Mouse (Mus musculus): ENCODE measurements around the gene Dazap2. TPM values are rescaled to one million over a fixed set of nuclear protein-coding genes. Genes with fewer than 3 reads are reported as not detected.

Gene Dazap2
- total and polyA plus RNA-seq, 3 experiments = 56.0 to 213 (median 159) TPM

- Histone ChIP-seq H3K9me3 (replicated peaks; ENCODE audit: low read length) (no peaks in the 10 kb centered on the region), H3K4me1 (ENCODE audit: control insufficient read depth in 1 of 2, insufficient read depth in 2 of 2) (no peaks in the 10 kb centered on the region), H3K27ac (ENCODE audit: insufficient read depth, low read depth) (no peak overlapping the region), H3K79me2 (replicated peaks; ENCODE audit: control insufficient read depth, extremely low read depth, insufficient read depth, poor library complexity, severe bottlenecking) (no peaks in the 10 kb centered on the region), H3K27me3 (replicated peaks) (no peaks in the 10 kb centered on the region), H3K9ac (ENCODE audit: insufficient read depth, low read depth) (no peak overlapping the region), H3K4me3 (replicated peaks in 1 of 3; ENCODE audit: low read depth in 2 of 3, low read length in 2 of 3, poor library complexity in 1 of 3) (no peak overlapping the region), H3K36me3 (replicated peaks in 1 of 2; ENCODE audit: control insufficient read depth in 1 of 2, insufficient read depth in 1 of 2, low read length in 1 of 2) (peaks cover 15 to 32% of the 10 kb centered on the region in 2 experiments), H3K4me2 (ENCODE audit: insufficient read depth, low read depth, poor library complexity, severe bottlenecking) (no peak overlapping the region)
- in situ Hi-C loops (cut with MboI; ENCODE audit: low pct_ligation_motif_present, low pct_unique_long_range_greater_than_20kb, low sequenced_read_pairs) = no loop called here
- TF ChIP-seq MAX (IDR thresholded peaks at IDR 0.05; ENCODE audit: low read length) = no peak
- no peak for TF ChIP-seq MYC (IDR thresholded peaks at IDR 0.05; ENCODE audit: low read depth, low read length)
- no peak for DNase-seq (ENCODE audit: extremely low read depth)
- dilution Hi-C loops (cut with MboI; ENCODE audit: extremely low pct_ligation_motif_present, extremely low pct_unique_long_range_greater_than_20kb, low sequenced_read_pairs) = no loop called here
These were observed 29.2 kb upstream of the Dazap2 start for GRCm38 (mm10) chr15:100585931-100586330.

GRCm38 (mm10) chr15:100587166-100587565, 28.0 kb upstream of the Dazap2 start:
- H3K4me3 ChIP-seq (replicated peaks in 1 of 3; ENCODE audit: low read depth in 2 of 3, low read length in 2 of 3, poor library complexity in 1 of 3) = no peak overlapping the region
- DNase-seq (ENCODE audit: extremely low read depth) = no peak
- H3K79me2 ChIP-seq (replicated peaks; ENCODE audit: control insufficient read depth, extremely low read depth, insufficient read depth, poor library complexity, severe bottlenecking) = no peaks in the 10 kb centered on the region
- no peaks in the 10 kb centered on the region for H3K27me3 ChIP-seq (replicated peaks)
- H3K9ac ChIP-seq (ENCODE audit: insufficient read depth, low read depth) = no peak overlapping the region
- H3K27ac ChIP-seq (ENCODE audit: insufficient read depth, low read depth) = no peak overlapping the region
- H3K4me2 ChIP-seq (ENCODE audit: insufficient read depth, low read depth, poor library complexity, severe bottlenecking) = no peak overlapping the region
- H3K9me3 ChIP-seq (replicated peaks; ENCODE audit: low read length) = no peaks in the 10 kb centered on the region
- H3K36me3 ChIP-seq (replicated peaks in 1 of 2; ENCODE audit: control insufficient read depth in 1 of 2, insufficient read depth in 1 of 2, low read length in 1 of 2) = peaks cover 15 to 33% of the 10 kb centered on the region in 2 experiments
- TF ChIP-seq KAT2A (IDR thresholded peaks at IDR 0.05; ENCODE audit: insufficient replicate concordance, low read length) (no peak), SIN3A (IDR thresholded peaks at IDR 0.05; ENCODE audit: low read length) (no peak), RAD21 (IDR thresholded peaks at IDR 0.05; ENCODE audit: low read depth, low read length) (no peak), JUND (conservative IDR thresholded peaks at IDR 0.05; ENCODE audit: low read depth, low read length) (no peak), CTCF (conservative IDR thresholded peaks at IDR 0.05 in 1 of 2, IDR thresholded peaks at IDR 0.05 in 1 of 2; ENCODE audit: low read depth in 2 of 2, low read length in 2 of 2) (no peak), ZKSCAN1 (IDR thresholded peaks at IDR 0.05; ENCODE audit: borderline replicate concordance, low read depth, low read length) (no peak), ZMIZ1 (IDR thresholded peaks at IDR 0.05; ENCODE audit: low read depth, low read length) (no peak), MAZ (IDR thresholded peaks at IDR 0.05; ENCODE audit: low read depth, low read length) (no peak), EP300 (IDR thresholded peaks at IDR 0.05; ENCODE audit: low read length) (no peak), BHLHE40 (IDR thresholded peaks at IDR 0.05; ENCODE audit: low read depth, low read length) (no peak), MAX (IDR thresholded peaks at IDR 0.05; ENCODE audit: low read length) (no peak), POLR2AphosphoS2 (IDR thresholded peaks at IDR 0.05; ENCODE audit: low read depth, low read length) (no peak), E2F4 (IDR thresholded peaks at IDR 0.05; ENCODE audit: insufficient replicate concordance, low read depth, low read length) (no peak), POLR2A (IDR thresholded peaks at IDR 0.05; ENCODE audit: low read depth, low read length) (no peak), NELFE (IDR thresholded peaks at IDR 0.05; ENCODE audit: low read depth, low read length) (no peak)
- dilution Hi-C loops (cut with MboI; ENCODE audit: extremely low pct_ligation_motif_present, extremely low pct_unique_long_range_greater_than_20kb, low sequenced_read_pairs) = no loop called here
- in situ Hi-C loops (cut with MboI; ENCODE audit: low pct_ligation_motif_present, low pct_unique_long_range_greater_than_20kb, low sequenced_read_pairs) = no loop called here
- H3K4me1 ChIP-seq (ENCODE audit: control insufficient read depth in 1 of 2, insufficient read depth in 2 of 2) = no peaks in the 10 kb centered on the region

GRCm38 (mm10) chr15:100588297-100588696, 26.9 kb upstream of the Dazap2 start:
- Histone ChIP-seq H3K9ac (ENCODE audit: insufficient read depth, low read depth) (no peak overlapping the region), H3K36me3 (replicated peaks in 1 of 2; ENCODE audit: control insufficient read depth in 1 of 2, insufficient read depth in 1 of 2, low read length in 1 of 2) (peaks cover 15 to 29% of the 10 kb centered on the region in 2 experiments), H3K27me3 (replicated peaks) (no peaks in the 10 kb centered on the region), H3K27ac (ENCODE audit: insufficient read depth, low read depth) (no peak overlapping the region), H3K9me3 (replicated peaks; ENCODE audit: low read length) (no peaks in the 10 kb centered on the region), H3K79me2 (replicated peaks; ENCODE audit: control insufficient read depth, extremely low read depth, insufficient read depth, poor library complexity, severe bottlenecking) (no peaks in the 10 kb centered on the region), H3K4me2 (ENCODE audit: insufficient read depth, low read depth, poor library complexity, severe bottlenecking) (no peak overlapping the region), H3K4me3 (replicated peaks in 1 of 3; ENCODE audit: low read depth in 2 of 3, low read length in 2 of 3, poor library complexity in 1 of 3) (no peak overlapping the region), H3K4me1 (ENCODE audit: control insufficient read depth in 1 of 2, insufficient read depth in 2 of 2) (no peaks in the 10 kb centered on the region)
- DNase-seq (ENCODE audit: extremely low read depth) = no peak
- dilution Hi-C loops (cut with MboI; ENCODE audit: extremely low pct_ligation_motif_present, extremely low pct_unique_long_range_greater_than_20kb, low sequenced_read_pairs) = no loop called here
- in situ Hi-C loops (cut with MboI; ENCODE audit: low pct_ligation_motif_present, low pct_unique_long_range_greater_than_20kb, low sequenced_read_pairs) = no loop called here
- TF ChIP-seq RCOR1 (conservative IDR thresholded peaks at IDR 0.05; ENCODE audit: low read depth, low read length) (no peak), KAT2A (IDR thresholded peaks at IDR 0.05; ENCODE audit: insufficient replicate concordance, low read length) (no peak), MAFK (IDR thresholded peaks at IDR 0.05; ENCODE audit: insufficient replicate concordance, low read length) (no peak), TBP (conservative IDR thresholded peaks at IDR 0.05; ENCODE audit: low read depth, low read length) (no peak), CHD1 (IDR thresholded peaks at IDR 0.05; ENCODE audit: low read depth, low read length) (no peak), USF1 (IDR thresholded peaks at IDR 0.05; ENCODE audit: low read depth, low read length) (no peak), ZKSCAN1 (IDR thresholded peaks at IDR 0.05; ENCODE audit: borderline replicate concordance, low read depth, low read length) (no peak)
